Mouse (Mus musculus) limb, embryonic 14.5 days (tissue): ENCODE results near the gene Syncrip. TPM values are rescaled to one million over a fixed set of nuclear protein-coding genes. Genes with fewer than 3 reads are reported as not detected.
"Not testable (repeated sequence)": the region's sequence is repeated elsewhere in the genome, so short reads cannot be mapped to it uniquely, and the experiment has no call there.

Source experiments
- ATAC-seq: fragments of 200-750 bp; cut with Nextera tagmentation; 2 replicates; pipeline ENCODE4 v1.8.0; 2017; ENCODE audit warnings: low read depth, moderate number of reproducible peaks, moderate TSS enrichment; ENCODE audit not compliant: low FRiP score
- DNase-seq: peaks from one replicate; pipeline ENCODE4 v3.0.0-alpha.2; 2015; ENCODE audit warnings: low spot score
- H3K27ac ChIP-seq: fragments of 300-500 bp; sonication (generic); replicated peaks from 2 replicates; pipeline ENCODE4 v1.5.1; 2014; ENCODE audit warnings: low read depth, mild to moderate bottlenecking, low read length, moderate library complexity, mixed read lengths
- H3K27me3 ChIP-seq: fragments of 300-500 bp; sonication (generic); 2 replicates; pipeline ENCODE4 v1.6.1; 2014; ENCODE audit warnings: low read length, mixed read lengths; ENCODE audit not compliant: control insufficient read depth, insufficient read depth
- H3K36me3 ChIP-seq: fragments of 300-500 bp; sonication (generic); 2 replicates; pipeline ENCODE4 v1.6.1; 2014; ENCODE audit warnings: mild to moderate bottlenecking, low read length, moderate library complexity, mixed read lengths; ENCODE audit not compliant: control insufficient read depth, insufficient read depth
- H3K4me1 ChIP-seq: fragments of 300-500 bp; sonication (generic); 2 replicates; pipeline ENCODE4 v1.6.1; 2014; ENCODE audit warnings: antibody characterized with exemption, low read length, mixed read lengths; ENCODE audit not compliant: control insufficient read depth, insufficient read depth
- H3K4me2 ChIP-seq: fragments of 300-500 bp; sonication (generic); replicated peaks from 2 replicates; pipeline ENCODE4 v1.6.1; 2014; ENCODE audit warnings: low read depth, mild to moderate bottlenecking, low read length, moderate library complexity; ENCODE audit not compliant: severe bottlenecking
- H3K4me3 ChIP-seq: fragments of 300-500 bp; sonication (generic); replicated peaks from 2 replicates; pipeline ENCODE4 v1.5.1; 2014; ENCODE audit warnings: low read length
- H3K9ac ChIP-seq: fragments of 300-500 bp; sonication (generic); 2 replicates; pipeline ENCODE4 v1.6.1; 2014; ENCODE audit warnings: mild to moderate bottlenecking, low read depth, low read length, moderate library complexity; ENCODE audit not compliant: severe bottlenecking
- H3K9me3 ChIP-seq: fragments of 300-500 bp; sonication (generic); 2 replicates; pipeline ENCODE4 v1.6.1; 2016; ENCODE audit warnings: low read length; ENCODE audit not compliant: control insufficient read depth
- POLR2A ChIP-seq: fragments of 200-500 bp; IDR thresholded peaks from 2 replicates; pipeline ENCODE4 v1.8.0; 2012; ENCODE audit warnings: inconsistent platforms, mild to moderate bottlenecking, moderate library complexity, borderline replicate concordance; ENCODE audit not compliant: insufficient read depth, insufficient read length; ENCODE audit errors: extremely low read depth
- WGBS: fragments of 180-500 bp; shearing (Covaris S2); extraction: QIAGEN DNeasy Blood & Tissue Kit; methylation state at CpG from one replicate; pipeline ENCODE4 v1.1.7; 2014; 5-methylcytosine and 5-hydroxymethylcytosine counted together
- polyA plus RNA-seq, 2 experiments: library from polyadenylated mRNA; depleted of rRNA in 1 of 2; stranded (reverse) in 1 of 2; unstranded in 1 of 2; fragments of >200 nt; fragmentation: Nextera tagmentation in 1 of 2; extraction: Ambion mirVana in 1 of 2; gene quantifications; 2 replicates each; pipeline versions ENCODE4 v1.2.1 to v1.2.3; 2012 to 2014

Syncrip gene
- polyA plus RNA-seq, 2 experiments: 86.2 to 119 TPM

- H3K27me3 ChIP-seq: no peaks in the 10 kb centered on the region
- H3K27ac ChIP-seq: no peak overlapping the region
- no peak overlapping the region for H3K9ac ChIP-seq
- peaks cover 6% of the 10 kb centered on the region for H3K4me1 ChIP-seq
- no peak overlapping the region for H3K4me3 ChIP-seq
- ATAC-seq (no peak), DNase-seq (no peak)
- TF ChIP-seq POLR2A: no peak
- no peak overlapping the region for H3K4me2 ChIP-seq
- H3K9me3 ChIP-seq: no peaks in the 10 kb centered on the region
- peaks cover 67% of the 10 kb centered on the region for H3K36me3 ChIP-seq
- 26% methylated on average over 1 of the region's 1 CpGs for WGBS
Observed at GRCm38 (mm10) chr9:88476138-88476537, 6.2 kb downstream of the Syncrip start.

DNA sequence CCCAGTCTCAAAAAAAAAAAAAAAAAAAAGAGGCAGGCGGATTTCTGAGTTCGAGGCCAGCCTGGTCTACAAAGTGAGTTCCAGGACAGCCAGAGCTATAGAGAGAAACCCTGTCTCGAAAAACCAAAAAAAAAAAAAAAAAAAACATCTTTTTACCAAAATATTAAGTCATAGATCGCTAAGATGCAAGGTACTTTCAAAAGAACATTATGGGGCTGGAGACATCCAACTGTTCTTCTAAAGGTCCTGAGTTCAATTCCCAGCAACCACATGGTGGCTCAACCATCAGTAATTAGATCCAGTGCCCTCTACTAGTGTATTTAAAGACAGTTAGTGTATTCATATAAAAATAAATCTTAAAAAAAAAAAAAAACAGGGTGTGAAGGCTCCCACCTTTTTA is 21.4 kb downstream of the Syncrip start:
- not testable (repeated sequence) for H3K27ac ChIP-seq, H3K9ac ChIP-seq, H3K4me1 ChIP-seq, H3K27me3 ChIP-seq, H3K4me2 ChIP-seq, DNase-seq, ATAC-seq, H3K4me3 ChIP-seq, H3K9me3 ChIP-seq
- 87% methylated on average over 4 of the region's 4 CpGs for WGBS
- peaks cover 71% of the 10 kb centered on the region for H3K36me3 ChIP-seq

GRCm38 (mm10) chr9:88439991-88440390 is 42.4 kb downstream of the Syncrip start:
- DNase-seq (no peak), ATAC-seq (no peak)
- TF ChIP-seq POLR2A: no peak
- Histone ChIP-seq H3K4me2 (no peak overlapping the region), H3K27ac (no peak overlapping the region), H3K9ac (no peak overlapping the region), H3K27me3 (no peaks in the 10 kb centered on the region), H3K4me1 (peaks cover 6% of the 10 kb centered on the region), H3K9me3 (no peaks in the 10 kb centered on the region), H3K36me3 (peaks cover 16% of the 10 kb centered on the region), H3K4me3 (no peak overlapping the region)
- WGBS: 23% methylated on average over 5 of the region's 5 CpGs

- H3K9ac ChIP-seq: peak overlapping the region; percentile 79
- peak overlapping the region; percentile 79 for H3K4me2 ChIP-seq
- no peaks in the 10 kb centered on the region for H3K27me3 ChIP-seq
- ATAC-seq (peak; percentile 42), DNase-seq (no peak)
- peak overlapping the region; percentile 76 for H3K4me3 ChIP-seq
- no peaks in the 10 kb centered on the region for H3K9me3 ChIP-seq
- peaks cover 6% of the 10 kb centered on the region for H3K4me1 ChIP-seq
- WGBS: under 1% methylated on average over 17 of the region's 17 CpGs
- H3K36me3 ChIP-seq: peaks cover 8% of the 10 kb centered on the region
- peak overlapping the region; percentile 81 for H3K27ac ChIP-seq
- TF ChIP-seq POLR2A: no peak
Observed at GRCm38 (mm10) chr9:88439238-88439600, 43.2 kb downstream of the Syncrip start.

DNA sequence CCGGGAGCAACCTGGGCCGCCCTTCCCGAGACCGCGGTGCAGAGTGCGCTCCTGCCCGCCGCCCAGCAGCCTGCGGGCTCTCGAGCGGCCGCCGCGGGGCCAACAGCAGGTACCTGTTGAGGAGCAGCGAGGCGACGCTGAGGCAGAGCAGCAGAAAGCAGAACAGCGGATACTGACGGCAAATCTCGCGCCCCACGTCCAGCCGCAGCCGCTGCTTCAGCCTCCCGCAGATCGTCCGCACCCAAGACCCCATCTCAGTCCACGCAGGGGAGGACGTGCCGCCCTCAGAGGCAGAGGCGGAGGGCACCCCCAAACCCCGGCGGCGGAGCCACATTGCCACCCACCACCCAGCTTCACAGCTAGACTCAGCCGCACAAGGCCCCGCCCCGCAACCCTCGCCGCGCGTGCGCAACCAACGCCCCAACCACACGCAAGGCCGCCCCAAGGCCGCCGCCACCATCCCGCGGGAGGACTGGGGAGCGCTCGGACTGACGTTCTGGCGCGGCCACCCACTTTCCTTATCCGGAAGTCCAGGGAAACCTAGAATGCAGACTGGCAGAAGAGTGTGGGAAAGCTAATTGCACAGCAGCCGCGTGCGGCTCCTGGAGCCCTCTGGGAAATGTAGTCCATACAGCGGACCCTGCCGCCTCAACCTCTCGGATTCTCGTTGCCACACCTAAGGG is 43.7 kb downstream of the Syncrip start, which contains the start of gene Snx14:
Gene Snx14 (minus strand): TSS at position 404 of the 683 bp plus-strand sequence.
- peak within 1 kb of the TSS; percentile 79 for H3K9ac ChIP-seq
- peak; percentile 74; the same call in 1 of the 2 replicates for TF ChIP-seq POLR2A
- H3K4me3 ChIP-seq: peak within 1 kb of the TSS; percentile 76
- H3K27me3 ChIP-seq: no peaks in the 10 kb centered on the region
- H3K4me1 ChIP-seq: peaks cover 6% of the 10 kb centered on the region
- DNase-seq (peak; percentile 89), ATAC-seq (peak; percentile 95)
- 2% methylated on average over 62 of the region's 62 CpGs for WGBS
- H3K4me2 ChIP-seq: peak within 1 kb of the TSS; percentile 79
- no peaks in the 10 kb centered on the region for H3K9me3 ChIP-seq
- peaks cover 6% of the 10 kb centered on the region for H3K36me3 ChIP-seq
- peak within 1 kb of the TSS; percentile 81 for H3K27ac ChIP-seq

DNA sequence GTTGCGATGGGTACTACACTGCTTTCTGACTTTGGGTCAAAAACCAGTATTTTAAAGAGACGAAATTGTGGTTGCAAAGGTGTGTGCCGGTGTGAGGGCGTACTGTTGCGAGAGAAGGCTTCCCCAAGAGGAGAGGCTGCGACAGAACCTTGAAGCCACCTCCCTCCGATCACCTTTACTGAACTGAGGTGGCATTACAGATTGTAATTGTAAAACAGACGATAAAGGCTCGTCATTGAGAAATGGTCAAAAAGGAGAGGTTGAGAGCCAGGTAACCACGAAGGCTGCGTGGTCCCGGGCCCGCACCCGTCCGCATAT is 44.2 kb downstream of the Syncrip start:
- no peak for ATAC-seq

More for the DNA sequence above, 44.2 kb downstream of the Syncrip start:
- peak overlapping the region; percentile 76 for H3K4me3 ChIP-seq
- no peaks in the 10 kb centered on the region for H3K27me3 ChIP-seq
- peaks cover 6% of the 10 kb centered on the region for H3K36me3 ChIP-seq
- DNase-seq: no peak
- no peak for TF ChIP-seq POLR2A
- peak overlapping the region; percentile 79 for H3K4me2 ChIP-seq
- peaks cover 6% of the 10 kb centered on the region for H3K4me1 ChIP-seq
- H3K9ac ChIP-seq: peak overlapping the region; percentile 79
- 2% methylated on average over 15 of the region's 15 CpGs for WGBS
- H3K9me3 ChIP-seq: no peaks in the 10 kb centered on the region
- H3K27ac ChIP-seq: peak overlapping the region; percentile 81
